Mouse (Mus musculus) ES-CJ7 (cell line): ENCODE data around the gene Zfp991.
"Not testable (repeated sequence)": the region's sequence is repeated elsewhere in the genome, so short reads cannot be mapped to it uniquely, and the experiment has no call there.

Source experiments
- DNase-seq: peaks from one replicate; pipeline ENCODE4 v3.0.0; 2011; ENCODE audit warnings: low read depth, low spot score

Gene Zfp991

GRCm38 (mm10) chr4:147181969-147182705 lies 50.3 kb downstream of the Zfp991 start:
- DNase-seq: not testable (repeated sequence)

GRCm38 (mm10) chr4:147186824-147187223 lies 55.0 kb downstream of the Zfp991 start:
- DNase-seq: not testable (repeated sequence)

DNA sequence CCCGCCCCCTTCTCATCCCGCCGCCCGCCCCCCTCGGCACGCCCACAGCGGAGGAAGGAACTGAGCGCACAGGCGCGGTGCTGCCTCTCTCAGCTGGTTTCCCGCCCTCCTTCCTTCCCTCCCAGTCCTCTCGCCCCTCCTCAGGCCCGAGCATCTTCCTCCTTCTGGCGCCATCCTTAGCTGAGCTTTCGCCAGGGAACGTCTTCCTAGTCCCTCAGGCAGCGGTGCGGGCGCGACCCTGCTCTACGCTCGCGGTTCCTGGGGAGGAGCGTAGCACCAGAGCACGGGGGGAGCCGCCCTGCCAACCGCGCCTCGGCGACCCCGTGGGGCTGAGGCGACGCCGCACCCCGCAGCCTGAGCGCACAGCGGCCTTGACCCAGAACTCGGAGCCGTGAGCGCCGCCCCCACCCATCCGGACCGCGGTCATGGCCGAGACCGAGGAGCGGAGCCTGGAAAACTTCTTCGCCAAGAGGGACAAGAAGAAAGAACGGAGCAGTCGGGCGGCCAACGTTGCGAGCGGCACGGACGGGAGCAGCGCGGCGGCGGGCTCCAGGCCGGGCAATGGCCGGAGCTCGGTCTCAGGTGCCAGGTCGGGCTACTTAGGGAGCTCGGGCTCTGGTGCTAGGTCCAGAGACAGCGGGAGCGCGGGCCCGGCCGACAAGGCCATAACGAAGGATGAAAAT lies 55.6 kb downstream of the Zfp991 start:
- peak; percentile 34 for DNase-seq

GRCm38 (mm10) chr4:147195186-147195585 lies 63.3 kb downstream of the Zfp991 start:
- not testable (repeated sequence) for DNase-seq

GRCm38 (mm10) chr4:147197210-147197609 lies 65.4 kb downstream of the Zfp991 start:
- DNase-seq: not testable (repeated sequence)

DNA sequence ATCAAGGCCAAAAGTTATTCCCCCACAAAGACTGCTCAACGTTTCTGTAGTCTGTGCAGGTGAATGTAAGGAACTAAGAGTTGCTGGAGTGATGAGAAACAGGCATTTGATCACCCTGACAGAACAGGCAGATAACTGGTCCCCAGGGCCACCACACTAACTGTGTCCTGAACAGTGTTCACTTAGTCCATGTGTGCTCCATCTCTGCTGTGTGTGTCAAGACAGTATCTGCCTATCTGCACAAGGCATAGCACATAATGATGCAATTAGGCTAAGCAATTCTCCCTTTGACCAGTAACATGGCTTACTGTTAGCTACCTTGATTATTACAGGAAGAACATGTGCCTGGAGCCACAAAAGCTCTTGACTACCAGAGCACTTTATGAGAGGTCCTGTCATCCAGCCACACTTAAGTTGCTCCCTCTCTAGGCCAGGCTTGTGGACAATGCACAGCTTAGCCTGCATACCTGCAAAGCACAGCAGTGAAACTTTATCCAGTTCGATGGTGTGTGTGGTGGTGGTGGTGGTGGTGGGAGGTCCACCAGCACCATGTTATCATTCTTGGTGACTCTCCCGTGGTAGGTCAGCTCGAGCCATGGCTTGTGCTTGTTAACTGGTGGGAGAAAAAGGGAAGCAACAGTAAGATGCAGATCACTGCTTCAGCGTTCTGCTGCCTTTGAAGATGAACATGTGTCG lies 67.4 kb downstream of the Zfp991 start:
- not testable (repeated sequence) for DNase-seq

DNA sequence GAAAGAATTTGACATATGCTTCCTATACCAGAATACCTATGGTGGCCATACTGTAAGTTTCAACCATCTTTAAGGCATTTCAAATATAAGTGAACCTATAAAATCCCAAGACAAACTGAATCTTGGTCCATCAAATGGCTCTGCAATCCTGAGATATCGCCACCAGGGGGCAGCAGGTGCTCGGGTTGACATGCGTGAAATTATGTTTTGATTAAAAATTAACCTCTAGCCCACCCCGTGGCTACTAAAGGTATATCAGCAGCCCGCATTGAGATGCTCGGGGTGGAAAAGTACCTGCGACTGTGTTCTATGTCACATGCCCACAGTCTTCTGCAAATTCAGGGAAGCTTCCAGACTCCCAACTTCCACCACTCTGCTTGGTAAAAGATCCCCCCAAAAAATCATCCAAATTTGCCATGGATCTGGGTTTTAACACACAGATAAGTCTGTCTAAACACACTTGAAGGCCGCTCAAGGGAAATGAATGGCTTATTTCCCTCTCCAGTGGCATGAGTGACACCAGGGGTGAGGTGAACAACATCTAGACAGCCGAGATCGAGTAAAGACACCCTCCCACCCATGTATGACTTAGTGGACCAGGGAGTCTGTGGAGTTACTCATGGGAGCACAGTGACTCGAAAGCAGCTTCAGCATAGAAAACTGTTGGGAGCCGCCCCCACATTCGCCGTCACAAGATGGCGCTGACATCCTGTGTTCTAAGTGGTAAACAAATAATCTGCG lies 70.3 kb downstream of the Zfp991 start:
- not testable (repeated sequence) for DNase-seq

- not testable (repeated sequence) for DNase-seq
These were observed 80.5 kb downstream of the Zfp991 start for GRCm38 (mm10) chr4:147212182-147212928.

- not testable (repeated sequence) for DNase-seq
These were observed 82.4 kb downstream of the Zfp991 start for GRCm38 (mm10) chr4:147214233-147214632.

DNA sequence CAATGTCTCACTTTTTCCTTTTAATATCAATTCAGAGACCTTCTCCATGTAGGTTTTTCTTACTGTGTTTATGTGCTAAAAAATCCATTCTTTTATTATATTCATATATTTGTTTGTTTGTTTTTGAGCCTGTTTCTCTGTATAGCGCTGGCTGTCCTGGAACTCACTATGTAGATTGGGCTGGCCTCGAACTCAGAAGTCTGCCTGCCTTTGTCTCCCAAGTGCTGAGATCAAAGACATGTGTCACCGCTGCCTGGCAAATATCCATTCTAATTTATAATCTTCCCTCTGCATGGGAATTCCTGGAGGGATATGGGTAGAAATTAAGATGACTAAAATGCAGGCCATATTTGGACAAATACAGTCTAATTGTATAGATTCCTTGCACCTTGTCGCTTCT lies 85.8 kb downstream of the Zfp991 start:
- not testable (repeated sequence) for DNase-seq

DNA sequence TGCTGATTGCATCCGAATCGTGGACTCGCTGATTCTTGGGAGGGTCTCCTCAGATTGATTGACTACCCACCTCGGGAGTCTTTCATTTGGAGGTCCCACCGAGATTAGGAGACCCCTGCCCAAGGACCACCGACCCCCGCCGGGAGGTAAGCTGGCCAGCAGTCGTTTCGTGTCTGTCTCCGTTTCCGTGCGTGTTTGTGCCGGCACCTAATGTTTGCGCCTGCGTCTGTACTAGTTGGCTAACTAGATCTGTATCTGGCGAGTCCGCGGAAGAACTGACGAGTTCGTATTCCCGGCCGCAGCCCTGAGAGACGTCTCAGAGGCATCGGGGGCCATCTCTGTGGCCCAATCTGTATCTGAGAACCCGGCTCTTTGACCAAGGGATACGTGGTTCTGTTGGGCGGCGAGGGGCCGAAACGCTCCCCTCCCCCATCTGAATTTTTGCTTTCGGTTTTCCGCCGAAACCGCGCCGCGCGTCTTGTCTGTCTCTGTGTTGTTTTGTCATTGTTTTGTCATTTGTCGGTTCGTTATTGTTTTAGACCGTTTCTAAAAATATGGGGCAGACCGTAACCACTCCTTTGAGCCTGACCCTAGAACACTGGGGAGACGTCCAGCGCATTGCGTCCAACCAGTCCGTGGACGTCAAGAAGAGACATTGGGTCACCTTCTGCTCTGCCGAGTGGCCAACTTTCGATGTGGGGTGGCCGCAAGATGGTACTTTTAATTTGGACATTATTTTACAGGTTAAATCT lies 87.7 kb downstream of the Zfp991 start:
- not testable (repeated sequence) for DNase-seq

DNA sequence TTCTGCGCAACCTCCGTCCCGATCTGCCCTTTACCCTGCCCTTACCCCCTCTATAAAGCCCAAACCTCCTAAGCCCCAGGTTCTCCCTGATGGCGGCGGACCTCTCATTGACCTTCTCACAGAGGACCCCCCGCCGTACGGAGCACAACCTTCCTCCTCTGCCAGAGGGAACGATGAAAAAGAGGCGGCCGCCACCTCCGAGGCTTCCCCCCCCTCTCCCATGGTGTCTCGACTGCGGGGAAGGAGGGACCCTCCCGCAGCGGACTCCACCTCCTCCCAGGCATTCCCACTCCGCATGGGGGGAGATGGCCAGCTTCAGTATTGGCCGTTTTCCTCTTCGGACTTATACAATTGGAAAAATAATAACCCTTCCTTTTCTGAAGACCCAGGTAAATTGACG lies 88.4 kb downstream of the Zfp991 start:
- DNase-seq: not testable (repeated sequence)

- DNase-seq: not testable (repeated sequence)
These were observed 90.2 kb downstream of the Zfp991 start for GRCm38 (mm10) chr4:147222021-147222420.

DNA sequence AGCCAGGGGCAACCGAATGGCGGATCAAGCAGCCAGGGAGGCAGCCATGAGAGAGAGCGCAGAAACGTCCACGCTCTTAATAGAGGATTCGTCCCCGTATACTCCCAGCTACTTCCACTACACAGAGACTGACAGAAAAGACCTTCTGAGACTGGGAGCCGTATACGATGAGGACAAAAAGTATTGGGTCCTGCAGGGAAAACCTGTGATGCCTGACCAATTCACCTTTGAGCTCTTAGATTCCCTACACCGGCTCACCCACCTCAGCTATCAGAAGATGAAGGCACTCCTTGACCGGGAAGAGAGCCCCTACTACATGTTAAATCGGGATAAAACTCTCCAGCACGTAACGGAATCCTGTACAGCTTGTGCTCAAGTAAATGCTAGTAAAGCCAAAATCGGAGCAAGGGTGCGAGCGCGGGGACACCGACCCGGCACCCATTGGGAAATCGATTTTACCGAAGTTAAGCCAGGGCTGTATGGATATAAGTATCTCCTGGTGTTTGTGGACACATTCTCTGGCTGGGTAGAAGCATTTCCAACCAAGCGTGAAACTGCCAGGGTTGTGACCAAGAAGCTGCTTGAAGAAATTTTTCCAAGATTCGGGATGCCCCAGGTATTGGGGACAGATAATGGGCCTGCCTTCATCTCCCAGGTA lies 92.1 kb downstream of the Zfp991 start:
- not testable (repeated sequence) for DNase-seq

DNA sequence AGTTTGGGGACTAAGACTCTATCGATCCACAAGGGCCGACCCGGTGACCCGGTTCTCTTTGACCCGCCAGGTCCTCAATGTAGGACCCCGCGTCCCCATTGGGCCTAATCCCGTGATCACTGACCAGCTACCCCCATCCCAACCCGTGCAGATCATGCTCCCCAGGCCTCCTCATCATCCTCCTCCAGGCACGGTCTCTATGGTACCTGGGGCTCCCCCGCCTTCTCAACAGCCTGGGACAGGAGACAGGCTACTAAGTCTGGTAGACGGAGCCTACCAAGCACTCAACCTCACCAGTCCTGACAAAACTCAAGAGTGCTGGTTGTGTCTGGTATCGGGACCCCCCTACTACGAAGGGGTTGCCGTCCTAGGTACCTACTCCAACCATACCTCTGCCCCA lies 93.8 kb downstream of the Zfp991 start:
- DNase-seq: not testable (repeated sequence)

GRCm38 (mm10) chr4:147230026-147230425 lies 98.2 kb downstream of the Zfp991 start:
- peak; percentile 68 for DNase-seq
